Comparison of ENCODE assay signal across 8 mouse cellular contexts in genomic region chr11:73281528-73282027, GRCm38 (mm10). TPM values are rescaled to one million over a fixed set of nuclear protein-coding genes. Genes with fewer than 3 reads are reported as not detected.
A peak's percentile ranks its signal among the peaks of the same experiment; 100 is the strongest.
DNase-seq lines count a peak whose midpoint lies in the region; ATAC-seq and TF ChIP-seq lines count a peak whose summit lies in the region.

No protein-coding gene starts in this region.

- TF ChIP-seq POLR2A in ES-Bruce4 (IDR thresholded peaks at IDR 0.05; ENCODE audit: insufficient read depth, low read length) = no peak
- no peak for TF ChIP-seq POLR2A in lung, adult 2 months (IDR thresholded peaks at IDR 0.05; ENCODE audit: borderline replicate concordance, extremely low read depth, low read depth, low read length)

- peak; percentile 53 to 57 for DNase-seq in cerebellum, adult 18-20 months
- DNase-seq in hindbrain, embryonic 10.5 days (ENCODE audit: low spot score) = peak; percentile 51
- peak; percentile 65 for DNase-seq in layer of hippocampus, adult 9-10 months (ENCODE audit: low spot score)
- DNase-seq in lung, adult 2 months = peak; percentile 46
- peak; percentile 22 for DNase-seq in ovary, postnatal 14 days (ENCODE audit: low spot score)
- peak; percentile 41 for DNase-seq in urinary bladder, adult 2 months (ENCODE audit: low spot score)

- no peaks in the 10 kb centered on the region for H3K27me3 ChIP-seq in ES-Bruce4 (ENCODE audit: control insufficient read depth, insufficient read depth, low read length, poor library complexity, severe bottlenecking)
- H3K27me3 ChIP-seq in forebrain, embryonic 16.5 days (replicated peaks; ENCODE audit: control insufficient read depth, insufficient read depth, low read length) = no peaks in the 10 kb centered on the region
- H3K27me3 ChIP-seq in hindbrain, embryonic 10.5 days (ENCODE audit: insufficient read depth, poor library complexity, severe bottlenecking) = no peaks in the 10 kb centered on the region

- no peak overlapping the region for H3K9ac ChIP-seq in ES-Bruce4 (ENCODE audit: low read depth, poor library complexity, severe bottlenecking)
- peak overlapping the region; percentile 55 for H3K9ac ChIP-seq in forebrain, embryonic 16.5 days (replicated peaks; ENCODE audit: low read depth, low read length)

- H3K9me3 ChIP-seq in ES-Bruce4 (replicated peaks; ENCODE audit: control insufficient read depth, insufficient read depth, low read length, poor library complexity, severe bottlenecking) = no peaks in the 10 kb centered on the region
- H3K9me3 ChIP-seq in forebrain, embryonic 16.5 days (ENCODE audit: control insufficient read depth, low read length) = no peaks in the 10 kb centered on the region
- H3K9me3 ChIP-seq in hindbrain, embryonic 10.5 days = no peaks in the 10 kb centered on the region

- no peak overlapping the region for H3K27ac ChIP-seq in ES-Bruce4 (ENCODE audit: insufficient read depth, low read length)
- H3K27ac ChIP-seq in forebrain, embryonic 16.5 days (ENCODE audit: low read length) = no peak overlapping the region
- no peak overlapping the region for H3K27ac ChIP-seq in hindbrain, embryonic 10.5 days

- no peaks in the 10 kb centered on the region for H3K4me1 ChIP-seq in ES-Bruce4 (ENCODE audit: control insufficient read depth, insufficient read depth, low read length)
- no peaks in the 10 kb centered on the region for H3K4me1 ChIP-seq in forebrain, embryonic 16.5 days (replicated peaks; ENCODE audit: control insufficient read depth, insufficient read depth, low read length)
- H3K4me1 ChIP-seq in hindbrain, embryonic 10.5 days (replicated peaks) = peaks cover 23% of the 10 kb centered on the region
- peaks cover 4% of the 10 kb centered on the region; the same call in 1 of the 2 replicates for H3K4me1 ChIP-seq in lung, adult 2 months (ENCODE audit: control insufficient read depth, insufficient read depth, low read length)

- peak; percentile 47; the same call in 1 of the 2 replicates for TF ChIP-seq EP300 in ES-Bruce4 (IDR thresholded peaks at IDR 0.05; ENCODE audit: insufficient read depth, low read depth, low read length)

- H3K4me3 ChIP-seq in ES-Bruce4 (ENCODE audit: low read depth, low read length) = peak overlapping the region; percentile 48
- peak overlapping the region; percentile 44 for H3K4me3 ChIP-seq in forebrain, embryonic 16.5 days (replicated peaks; ENCODE audit: low read length)
- peak overlapping the region; percentile 46 for H3K4me3 ChIP-seq in hindbrain, embryonic 10.5 days
- H3K4me3 ChIP-seq in lung, adult 2 months (replicated peaks; ENCODE audit: extremely low read depth, low read depth, low read length) = peak overlapping the region; percentile 20

- peak; percentile 67 for TF ChIP-seq CTCF in ES-Bruce4 (IDR thresholded peaks at IDR 0.05; ENCODE audit: low read depth, low read length)
- peak; percentile 70 for TF ChIP-seq CTCF in lung, adult 2 months (IDR thresholded peaks at IDR 0.05; ENCODE audit: insufficient read depth, low read length)

- no peaks in the 10 kb centered on the region for H3K36me3 ChIP-seq in ES-Bruce4 (ENCODE audit: control insufficient read depth, insufficient read depth, low read length, poor library complexity, severe bottlenecking)
- H3K36me3 ChIP-seq in forebrain, embryonic 16.5 days (ENCODE audit: control insufficient read depth, insufficient read depth) = no peaks in the 10 kb centered on the region
- H3K36me3 ChIP-seq in hindbrain, embryonic 10.5 days = no peaks in the 10 kb centered on the region

- ATAC-seq in forebrain, embryonic 16.5 days = peak; percentile 91

- 2% methylated on average over 16 of the region's 16 CpGs for WGBS in forebrain, embryonic 16.5 days
- 6% methylated on average over 16 of the region's 16 CpGs for WGBS in hindbrain, embryonic 10.5 days
- 4% methylated on average over 16 of the region's 16 CpGs for WGBS in lung, adult 2 months

- peak overlapping the region; percentile 58 for H3K4me2 ChIP-seq in forebrain, embryonic 16.5 days (ENCODE audit: low read length)

RNA-seq across cellular contexts. Expression of gene Trpv3, which starts 14.4 kb away (rescaled TPM):
- polyA plus RNA-seq in ES-Bruce4 (2011; ENCODE audit: insufficient read depth, insufficient read length, low read depth, missing spikeins) = 0.11 TPM in 1 of 2 replicates, not detected in the other
- 0.06 TPM in 1 of 2 replicates, not detected in the other for polyA plus RNA-seq in forebrain, embryonic 16.5 days (2015; fragmentation: Nextera tagmentation; extraction: Ambion mirVana)
- polyA plus RNA-seq in hindbrain, embryonic 10.5 days (2016; fragmentation: Nextera tagmentation; extraction: Ambion mirVana) = 0.09 TPM in 1 of 2 replicates, not detected in the other
- 0.14 and 0.49 TPM in 2 replicates for polyA plus RNA-seq in lung, adult 2 months (2012; rRNA removed)
- 0.32 and 0.34 TPM in 2 replicates for polyA plus RNA-seq in urinary bladder, adult 2 months (2012; rRNA removed)

RNA-seq across cellular contexts. Expression of gene Trpv1, which starts 47.5 kb away (rescaled TPM):
- polyA plus RNA-seq in ES-Bruce4 (2011; ENCODE audit: insufficient read depth, insufficient read length, low read depth, missing spikeins) = not detected in 2 replicates
- polyA plus RNA-seq in forebrain, embryonic 16.5 days (2015; fragmentation: Nextera tagmentation; extraction: Ambion mirVana) = not detected in 2 replicates
- polyA plus RNA-seq in hindbrain, embryonic 10.5 days (2016; fragmentation: Nextera tagmentation; extraction: Ambion mirVana) = not detected in 2 replicates
- polyA plus RNA-seq in lung, adult 2 months (2012; rRNA removed) = 0.09 and 0.55 TPM in 2 replicates
- 0.37 and 0.38 TPM in 2 replicates for polyA plus RNA-seq in urinary bladder, adult 2 months (2012; rRNA removed)

RNA-seq across cellular contexts. Expression of gene Aspa, which starts 47.8 kb away (rescaled TPM):
- 2.1 and 3.7 TPM in 2 replicates for polyA plus RNA-seq in ES-Bruce4 (2011; ENCODE audit: insufficient read depth, insufficient read length, low read depth, missing spikeins)
- polyA plus RNA-seq in forebrain, embryonic 16.5 days (2015; fragmentation: Nextera tagmentation; extraction: Ambion mirVana) = 0.77 and 1.3 TPM in 2 replicates
- 0.25 TPM in 1 of 2 replicates, not detected in the other for polyA plus RNA-seq in hindbrain, embryonic 10.5 days (2016; fragmentation: Nextera tagmentation; extraction: Ambion mirVana)
- 1.5 and 2.2 TPM in 2 replicates for polyA plus RNA-seq in lung, adult 2 months (2012; rRNA removed)
- 23.8 and 25.8 TPM in 2 replicates for polyA plus RNA-seq in urinary bladder, adult 2 months (2012; rRNA removed)

RNA-seq across cellular contexts. Expression of gene Gm49340, which starts 48.0 kb away (rescaled TPM):
- not detected in 2 replicates for polyA plus RNA-seq in ES-Bruce4 (2011; ENCODE audit: insufficient read depth, insufficient read length, low read depth, missing spikeins)
- not detected in 2 replicates for polyA plus RNA-seq in forebrain, embryonic 16.5 days (2015; fragmentation: Nextera tagmentation; extraction: Ambion mirVana)
- polyA plus RNA-seq in hindbrain, embryonic 10.5 days (2016; fragmentation: Nextera tagmentation; extraction: Ambion mirVana) = not detected in 2 replicates
- 0.05 TPM in 1 of 2 replicates, not detected in the other for polyA plus RNA-seq in lung, adult 2 months (2012; rRNA removed)
- polyA plus RNA-seq in urinary bladder, adult 2 months (2012; rRNA removed) = not detected in 2 replicates

RNA-seq across cellular contexts. Expression of gene Spata22, which starts 48.0 kb away (rescaled TPM):
- 2.2 and 3.0 TPM in 2 replicates for polyA plus RNA-seq in ES-Bruce4 (2011; ENCODE audit: insufficient read depth, insufficient read length, low read depth, missing spikeins)
- not detected in 2 replicates for polyA plus RNA-seq in forebrain, embryonic 16.5 days (2015; fragmentation: Nextera tagmentation; extraction: Ambion mirVana)
- not detected in 2 replicates for polyA plus RNA-seq in hindbrain, embryonic 10.5 days (2016; fragmentation: Nextera tagmentation; extraction: Ambion mirVana)
- not detected in 2 replicates for polyA plus RNA-seq in lung, adult 2 months (2012; rRNA removed)
- polyA plus RNA-seq in urinary bladder, adult 2 months (2012; rRNA removed) = 0.21 and 0.44 TPM in 2 replicates
